Mouse (Mus musculus) embryonic facial prominence, embryonic 11.5 days (tissue): ENCODE measurements around the gene Vmn1r40. TPM values are rescaled to one million over a fixed set of nuclear protein-coding genes. Genes with fewer than 3 reads are reported as not detected.

Source experiments
- ATAC-seq: fragments of 200-750 bp; cut with Nextera tagmentation; replicated peaks from 2 replicates; pipeline ENCODE4 v1.8.0; 2017; ENCODE audit warnings: low read depth; ENCODE audit not compliant: insufficient number of reproducible peaks, low FRiP score, low TSS enrichment
- DNase-seq: peaks from one replicate; pipeline ENCODE4 v3.0.0-alpha.2; 2015; ENCODE audit warnings: low spot score
- H3K27ac ChIP-seq: fragments of 300-500 bp; sonication (generic); replicated peaks from 2 replicates; pipeline ENCODE4 v1.5.1; 2014; ENCODE audit warnings: mild to moderate bottlenecking, low read depth, low read length, control low read depth
- H3K27me3 ChIP-seq: fragments of 300-500 bp; sonication (generic); 2 replicates; pipeline ENCODE4 v1.6.1; 2014; ENCODE audit warnings: mild to moderate bottlenecking, low read length, moderate library complexity, mixed read lengths; ENCODE audit not compliant: control insufficient read depth, insufficient read depth
- H3K36me3 ChIP-seq: fragments of 300-500 bp; sonication (generic); replicated peaks from 2 replicates; pipeline ENCODE4 v1.6.1; 2014; ENCODE audit warnings: low read depth, mild to moderate bottlenecking, low read length, moderate library complexity, mixed read lengths; ENCODE audit not compliant: control insufficient read depth, insufficient read depth
- H3K4me1 ChIP-seq: fragments of 300-500 bp; sonication (generic); 2 replicates; pipeline ENCODE4 v1.6.1; 2014; ENCODE audit warnings: low read length, mixed read lengths; ENCODE audit not compliant: control insufficient read depth, insufficient read depth
- H3K4me2 ChIP-seq: fragments of 300-500 bp; sonication (generic); 2 replicates; pipeline ENCODE4 v1.6.1; 2014; ENCODE audit warnings: low read depth, mild to moderate bottlenecking, control low read depth, low read length, moderate library complexity
- H3K4me3 ChIP-seq: fragments of 300-500 bp; sonication (generic); 2 replicates; pipeline ENCODE4 v1.5.1; 2014; ENCODE audit warnings: low read depth, low read length, control low read depth
- H3K9ac ChIP-seq: fragments of 300-500 bp; sonication (generic); replicated peaks from 2 replicates; pipeline ENCODE4 v1.6.1; 2014; ENCODE audit warnings: mild to moderate bottlenecking, control low read depth, low read length
- H3K9me3 ChIP-seq: fragments of 300-500 bp; sonication (generic); replicated peaks from 2 replicates; pipeline ENCODE4 v1.6.1; 2016; ENCODE audit warnings: mild to moderate bottlenecking, low read length, inconsistent platforms, mixed read lengths; ENCODE audit not compliant: control insufficient read depth
- WGBS: fragments of 180-500 bp; shearing (Covaris S2); extraction: QIAGEN DNeasy Blood & Tissue Kit; methylation state at CpG from one replicate; pipeline ENCODE4 v1.1.7; 2014; 5-methylcytosine and 5-hydroxymethylcytosine counted together
- polyA plus RNA-seq: library from polyadenylated mRNA; unstranded; fragments of >200 nt; fragmentation: Nextera tagmentation; extraction: Ambion mirVana; gene quantifications from 2 replicates; pipeline ENCODE4 v1.2.1, GENCODE M21; 2014

Vmn1r40 gene
- polyA plus RNA-seq, 1 experiment from 2014 or later = not detected

DNA sequence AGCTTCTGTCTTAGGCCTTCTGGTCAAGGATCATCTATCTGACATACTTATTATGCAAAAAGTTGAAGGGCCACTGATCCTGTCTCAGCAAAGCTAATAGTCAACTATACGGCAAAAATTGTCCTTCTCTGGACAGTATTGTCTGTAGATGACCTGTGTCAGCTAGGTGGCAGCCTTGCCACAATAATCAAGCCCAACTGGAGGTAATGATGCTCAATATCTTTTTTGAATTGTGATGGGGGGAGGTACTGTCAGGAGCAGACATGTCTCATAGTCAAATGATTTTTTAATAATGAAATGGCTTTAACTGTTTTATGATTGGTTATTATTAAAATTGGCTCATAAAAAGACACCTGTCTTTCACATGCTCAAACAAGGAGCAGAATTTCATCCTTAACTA lies 23.1 kb upstream of the Vmn1r40 start:
- no peaks in the 10 kb centered on the region for H3K4me1 ChIP-seq
- H3K4me2 ChIP-seq = no peak overlapping the region
- H3K27ac ChIP-seq = no peak overlapping the region
- no peaks in the 10 kb centered on the region for H3K27me3 ChIP-seq
- DNase-seq = no peak
- no peak overlapping the region for H3K4me3 ChIP-seq
- 55% methylated on average over 1 of the region's 1 CpGs for WGBS
- no peaks in the 10 kb centered on the region for H3K9me3 ChIP-seq
- H3K36me3 ChIP-seq = no peaks in the 10 kb centered on the region
- no peak for ATAC-seq
- H3K9ac ChIP-seq = no peak overlapping the region

GRCm38 (mm10) chr6:89687100-89687499 lies 20.2 kb upstream of the Vmn1r40 start:
- Histone ChIP-seq H3K36me3 (no peaks in the 10 kb centered on the region), H3K4me1 (no peaks in the 10 kb centered on the region), H3K9me3 (no peaks in the 10 kb centered on the region), H3K4me3 (no peak overlapping the region), H3K9ac (no peak overlapping the region), H3K27me3 (no peaks in the 10 kb centered on the region), H3K4me2 (no peak overlapping the region), H3K27ac (no peak overlapping the region)
- 81% methylated on average over 1 of the region's 1 CpGs for WGBS
- ATAC-seq (no peak), DNase-seq (no peak)

GRCm38 (mm10) chr6:89706624-89707023 lies 716 bp upstream of the Vmn1r40 start:
- no peak overlapping the region for H3K9ac ChIP-seq
- H3K4me3 ChIP-seq = no peak overlapping the region
- H3K4me1 ChIP-seq = no peaks in the 10 kb centered on the region
- 82% methylated on average over 2 of the region's 2 CpGs for WGBS
- no peak for DNase-seq
- no peaks in the 10 kb centered on the region for H3K9me3 ChIP-seq
- no peak overlapping the region for H3K27ac ChIP-seq
- no peaks in the 10 kb centered on the region for H3K27me3 ChIP-seq
- H3K36me3 ChIP-seq = no peaks in the 10 kb centered on the region
- no peak overlapping the region for H3K4me2 ChIP-seq
- no peak for ATAC-seq

DNA sequence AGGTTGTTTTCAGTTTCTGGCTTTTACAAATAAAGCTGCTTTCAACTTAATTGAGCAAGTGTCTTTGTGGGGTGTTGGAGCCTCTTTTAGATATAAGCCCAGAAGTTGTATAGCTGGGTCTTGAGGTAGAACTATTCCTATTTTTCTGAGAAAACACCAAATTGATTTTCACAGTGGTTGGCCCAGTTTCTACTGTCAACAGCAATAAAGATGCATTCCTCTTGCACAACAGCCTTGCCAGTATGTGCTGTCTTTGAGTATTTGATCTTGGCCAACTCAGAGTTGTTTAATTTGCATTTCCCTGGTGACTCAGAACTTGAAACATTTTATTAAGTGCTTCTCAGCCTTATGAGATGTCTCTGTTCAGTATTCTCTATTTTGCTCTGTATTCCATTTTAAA lies 10.7 kb downstream of the Vmn1r40 start:
- Histone ChIP-seq H3K4me3 (no peak overlapping the region), H3K36me3 (no peaks in the 10 kb centered on the region), H3K4me2 (no peak overlapping the region), H3K9ac (no peak overlapping the region), H3K27ac (no peak overlapping the region), H3K4me1 (no peaks in the 10 kb centered on the region), H3K9me3 (no peaks in the 10 kb centered on the region), H3K27me3 (no peaks in the 10 kb centered on the region)
- no peak for ATAC-seq
- no peak for DNase-seq

GRCm38 (mm10) chr6:89740466-89740865 lies 33.1 kb downstream of the Vmn1r40 start, which contains the start of gene Vmn1r41:
Gene Vmn1r41 (plus strand): TSS chr6:89740766.
- no peak within 1 kb of the TSS for H3K4me2 ChIP-seq
- no peaks in the 10 kb centered on the region for H3K4me1 ChIP-seq
- H3K36me3 ChIP-seq = no peaks in the 10 kb centered on the region
- no peak within 1 kb of the TSS for H3K9ac ChIP-seq
- no peak within 1 kb of the TSS for H3K4me3 ChIP-seq
- DNase-seq (no peak), ATAC-seq (no peak)
- H3K27ac ChIP-seq = no peak within 1 kb of the TSS
- no peaks in the 10 kb centered on the region for H3K27me3 ChIP-seq
- H3K9me3 ChIP-seq = no peaks in the 10 kb centered on the region

GRCm38 (mm10) chr6:89742811-89743210 lies 35.5 kb downstream of the Vmn1r40 start:
- no peaks in the 10 kb centered on the region for H3K4me1 ChIP-seq
- H3K27me3 ChIP-seq = no peaks in the 10 kb centered on the region
- no peak for DNase-seq
- H3K27ac ChIP-seq = no peak overlapping the region
- H3K9ac ChIP-seq = no peak overlapping the region
- H3K36me3 ChIP-seq = no peaks in the 10 kb centered on the region
- no peak for ATAC-seq
- no peaks in the 10 kb centered on the region for H3K9me3 ChIP-seq
- no peak overlapping the region for H3K4me2 ChIP-seq
- no peak overlapping the region for H3K4me3 ChIP-seq

Other genes with a start within 250 kb of the Vmn1r40 start
- gene Chchd6, start 111.9 kb upstream of the Vmn1r40 start, polyA plus RNA-seq = 63.0 and 64.9 TPM in 2 replicates
- gene Txnrd3, start 63.6 kb upstream of the Vmn1r40 start, polyA plus RNA-seq = 10.8 and 11.3 TPM in 2 replicates
- not detected in 2 replicates for gene Vmn1r41, start 33.2 kb downstream of the Vmn1r40 start, polyA plus RNA-seq
- gene Vmn1r42, start 168.9 kb downstream of the Vmn1r40 start, polyA plus RNA-seq = not detected in 2 replicates
- gene Vmn1r43, start 168.9 kb downstream of the Vmn1r40 start, polyA plus RNA-seq = not detected in 2 replicates
- gene Vmn1r44, start 176.1 kb downstream of the Vmn1r40 start, polyA plus RNA-seq = not detected in 2 replicates
- gene Vmn1r45, start 233.1 kb downstream of the Vmn1r40 start, polyA plus RNA-seq = not detected in 2 replicates